Mouse (Mus musculus) urinary bladder, postnatal 4 days (tissue): Measurements from ENCODE around the gene Zfp672.
"Not testable (repeated sequence)": the region's sequence is repeated elsewhere in the genome, so short reads cannot be mapped to it uniquely, and the experiment has no call there.

Experiments
- DNase-seq, 2 experiments: peaks; one replicate each; pipeline ENCODE4 v3.0.0; 2021 to 2022; ENCODE audit warnings: low spot score in 2 of 2

Gene Zfp672

GRCm38 (mm10) chr11:58324614-58325229 is 5.4 kb downstream of the Zfp672 start:
- DNase-seq: no peak

GRCm38 (mm10) chr11:58323570-58324340 is 6.4 kb downstream of the Zfp672 start:
- no peak for DNase-seq

GRCm38 (mm10) chr11:58322824-58323569 is 7.1 kb downstream of the Zfp672 start:
- peak; percentile 95 to 96 for DNase-seq

GRCm38 (mm10) chr11:58316768-58317390 is 13.3 kb downstream of the Zfp672 start:
- no peak for DNase-seq

GRCm38 (mm10) chr11:58316344-58316743 is 13.8 kb downstream of the Zfp672 start:
- DNase-seq: no peak

- DNase-seq: no peak
Measured at GRCm38 (mm10) chr11:58315536-58316168, 14.5 kb downstream of the Zfp672 start.

GRCm38 (mm10) chr11:58314069-58314468 is 16.1 kb downstream of the Zfp672 start:
- DNase-seq: no peak

GRCm38 (mm10) chr11:58308661-58309060 is 21.5 kb downstream of the Zfp672 start:
- DNase-seq: no peak

- DNase-seq: peak; percentile 71 to 75
Measured at GRCm38 (mm10) chr11:58307411-58308080, 22.6 kb downstream of the Zfp672 start.

GRCm38 (mm10) chr11:58306860-58307308 is 23.3 kb downstream of the Zfp672 start, which contains the start of gene Zfp692:
Zfp692 (plus strand) TSS chr11:58307069.
- DNase-seq: peak; percentile 91 to 93

GRCm38 (mm10) chr11:58305299-58305698 is 24.8 kb downstream of the Zfp672 start:
- not testable (repeated sequence) for DNase-seq

- DNase-seq: no peak
Measured at GRCm38 (mm10) chr11:58303594-58303993, 26.5 kb downstream of the Zfp672 start.

GRCm38 (mm10) chr11:58302774-58303445 is 27.2 kb downstream of the Zfp672 start:
- no peak for DNase-seq

- peak; percentile 93 to 96 for DNase-seq
Measured at GRCm38 (mm10) chr11:58301837-58302754, 28.0 kb downstream of the Zfp672 start.

GRCm38 (mm10) chr11:58301057-58301456 is 29.1 kb downstream of the Zfp672 start:
- peak in 1 of 2 experiments; percentile 47 for DNase-seq

GRCm38 (mm10) chr11:58297396-58297795 is 32.7 kb downstream of the Zfp672 start:
- no peak for DNase-seq

- DNase-seq: no peak
Measured at GRCm38 (mm10) chr11:58292791-58293190, 37.3 kb downstream of the Zfp672 start.

- DNase-seq: no peak
Measured at GRCm38 (mm10) chr11:58290812-58291211, 39.3 kb downstream of the Zfp672 start.
